Mouse (Mus musculus) large intestine, adult 2 months (tissue): ENCODE measurements around the gene Ribc1. TPM values are rescaled to one million over a fixed set of nuclear protein-coding genes. Genes with fewer than 3 reads are reported as not detected.

ENCODE experiments used
- DNase-seq: peaks from one replicate; pipeline ENCODE4 v3.0.0-alpha.2; 2012; ENCODE audit warnings: low read depth, low spot score
- WGBS: fragments of 180-500 bp; shearing (Covaris S2); methylation state at CpG from one replicate; pipeline ENCODE4 v1.1.7; 2018; 5-methylcytosine and 5-hydroxymethylcytosine counted together
- polyA plus RNA-seq: library from polyadenylated mRNA; depleted of rRNA; stranded (reverse); fragments of >200 nt; gene quantifications from 2 replicates; pipeline ENCODE4 v1.2.3, GENCODE M21; 2012; rRNA removed

Gene Ribc1
- 0.34 and 0.61 TPM in 2 replicates for polyA plus RNA-seq

- DNase-seq, result peak; percentile 63
- 17% methylated on average over 64 of the region's 64 CpGs for WGBS
These were observed at the start of gene Ribc1, which contains the start of gene Smc1a for GRCm38 (mm10) chrX:152016151-152017145. Gene Ribc1, minus strand, starts transcription at chrX:152016295. Gene Smc1a, plus strand, starts transcription at chrX:152016428.

- no peak for DNase-seq
- WGBS, result 73% methylated on average over 2 of the region's 2 CpGs
These were observed 49.6 kb upstream of the Ribc1 start for GRCm38 (mm10) chrX:152065674-152066073.

- no peak for DNase-seq
- 46% methylated on average over 1 of the region's 1 CpGs for WGBS
These were observed 38.0 kb upstream of the Ribc1 start for GRCm38 (mm10) chrX:152054094-152054493.

GRCm38 (mm10) chrX:152052546-152052945 is 36.5 kb upstream of the Ribc1 start:
- 77% methylated on average over 3 of the region's 3 CpGs for WGBS
- DNase-seq, result no peak

GRCm38 (mm10) chrX:152047230-152047629 is 31.1 kb upstream of the Ribc1 start:
- no peak for DNase-seq

- DNase-seq, result no peak
These were observed 23.8 kb upstream of the Ribc1 start for GRCm38 (mm10) chrX:152039865-152040264.

GRCm38 (mm10) chrX:152019294-152019693 is 3.2 kb upstream of the Ribc1 start:
- WGBS, result 74% methylated on average over 2 of the region's 2 CpGs

GRCm38 (mm10) chrX:152017186-152017585 is 1.1 kb upstream of the Ribc1 start:
- 16% methylated on average over 14 of the region's 14 CpGs for WGBS
- DNase-seq, result no peak

More at GRCm38 (mm10) chrX:152019294-152019693, 3.2 kb upstream of the Ribc1 start:
- DNase-seq, result no peak

GRCm38 (mm10) chrX:152015752-152016150 is 344 bp downstream of the Ribc1 start:
- DNase-seq, result no peak
- 20% methylated on average over 11 of the region's 11 CpGs for WGBS

- WGBS, result 80% methylated on average over 1 of the region's 1 CpGs
- no peak for DNase-seq
These were observed 8.2 kb downstream of the Ribc1 start for GRCm38 (mm10) chrX:152007863-152008262.

- DNase-seq, result no peak
- WGBS, result 36% methylated on average over 2 of the region's 2 CpGs
These were observed 13.2 kb downstream of the Ribc1 start for GRCm38 (mm10) chrX:152002865-152003264.

- DNase-seq, result peak; percentile 50
- WGBS, result 19% methylated on average over 39 of the region's 41 CpGs
These were observed 14.1 kb downstream of the Ribc1 start, which contains the start of gene Hsd17b10 for GRCm38 (mm10) chrX:152001737-152002710. Gene Hsd17b10, plus strand, starts transcription at chrX:152001845.

- 32% methylated on average over 9 of the region's 9 CpGs for WGBS
- no peak for DNase-seq
These were observed 14.9 kb downstream of the Ribc1 start for GRCm38 (mm10) chrX:152001182-152001684.

GRCm38 (mm10) chrX:151999006-151999710 is 16.9 kb downstream of the Ribc1 start:
- 67% methylated on average over 4 of the region's 4 CpGs for WGBS
- DNase-seq, result no peak

Other genes with a start within 250 kb of the Ribc1 start
- 27.9 and 44.9 TPM in 2 replicates for gene Huwe1, start 215.5 kb downstream of the Ribc1 start, polyA plus RNA-seq
- 62.4 and 66.5 TPM in 2 replicates for gene Hsd17b10, start 14.4 kb downstream of the Ribc1 start, polyA plus RNA-seq
- gene Smc1a, start 133 bp upstream of the Ribc1 start, polyA plus RNA-seq, result 21.7 and 22.4 TPM in 2 replicates
- gene Iqsec2, start 128.0 kb upstream of the Ribc1 start, polyA plus RNA-seq, result 10.8 and 11.5 TPM in 2 replicates
- 42.7 and 61.0 TPM in 2 replicates for gene Kdm5c, start 216.7 kb upstream of the Ribc1 start, polyA plus RNA-seq